Mouse (Mus musculus) embryonic fibroblast, embryonic 13.5 days (primary cell): ENCODE measurements at regions not wholly inside any gene's neighbourhood (a gene's known extent, or its start where the extent isn't known, plus 50 kb on each side); places are given as distances from the start of the nearest gene placed in this dataset.

Experiments
- CTCF ChIP-seq: IDR thresholded peaks from 2 replicates; pipeline ENCODE4 v1.5.1; 2011; ENCODE audit warnings: mild to moderate bottlenecking, control low read depth, low read length, moderate library complexity, borderline replicate concordance; ENCODE audit not compliant: insufficient read depth
- POLR2A ChIP-seq: IDR thresholded peaks from 2 replicates; pipeline ENCODE4 v1.6.1; 2011; ENCODE audit warnings: low read depth, mild to moderate bottlenecking, control low read depth, low read length, moderate library complexity

DNA sequence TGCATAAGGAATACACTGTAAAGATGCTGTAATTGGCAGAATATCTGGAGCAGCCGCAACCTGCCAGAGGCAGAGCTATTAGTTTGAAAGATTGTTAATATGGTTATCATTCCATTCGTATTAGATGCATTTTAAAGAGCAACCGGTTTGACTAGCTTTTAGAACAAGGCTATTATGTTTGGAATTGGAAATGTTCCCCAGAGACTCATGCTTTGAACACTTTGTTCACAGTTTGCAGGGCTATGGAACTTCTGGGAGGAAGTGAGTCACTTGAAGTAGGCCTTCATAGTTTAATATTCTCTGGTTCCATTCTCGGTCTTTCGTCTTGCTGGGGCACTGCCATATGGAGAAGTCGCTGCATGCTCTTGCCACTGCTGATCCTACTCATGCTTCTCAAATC lies 443.1 kb upstream of the Sphkap start:
- TF ChIP-seq CTCF (no peak), POLR2A (no peak)
